Mouse (Mus musculus) lung, embryonic 14.5 days (tissue): ENCODE measurements around the gene Srms. TPM values are rescaled to one million over a fixed set of nuclear protein-coding genes. Genes with fewer than 3 reads are reported as not detected.

Experiments used
- ATAC-seq: fragments of 200-750 bp; cut with Nextera tagmentation; 2 replicates; pipeline ENCODE4 v1.8.0; 2017; ENCODE audit warnings: mild to moderate bottlenecking, moderate TSS enrichment, moderate library complexity; ENCODE audit not compliant: insufficient read depth
- DNase-seq: peaks from one replicate; pipeline ENCODE4 v3.0.0-alpha.2; 2015
- H3K27ac ChIP-seq: fragments of 300-500 bp; sonication (generic); 2 replicates; pipeline ENCODE4 v1.5.1; 2014; ENCODE audit warnings: low read depth, mild to moderate bottlenecking, moderate library complexity
- H3K27me3 ChIP-seq: fragments of 300-500 bp; sonication (generic); 2 replicates; pipeline ENCODE4 v1.6.1; 2014; ENCODE audit warnings: low read length, control low read depth; ENCODE audit not compliant: insufficient read depth
- H3K36me3 ChIP-seq: fragments of 300-500 bp; sonication (generic); 2 replicates; pipeline ENCODE4 v1.6.1; 2014; ENCODE audit warnings: control low read depth; ENCODE audit not compliant: insufficient read depth
- H3K4me1 ChIP-seq: fragments of 300-500 bp; sonication (generic); 2 replicates; pipeline ENCODE4 v1.6.1; 2014; ENCODE audit warnings: antibody characterized with exemption, control low read depth; ENCODE audit not compliant: insufficient read depth
- H3K4me2 ChIP-seq: fragments of 300-500 bp; sonication (generic); 2 replicates; pipeline ENCODE4 v1.6.1; 2014; ENCODE audit warnings: mild to moderate bottlenecking
- H3K4me3 ChIP-seq: fragments of 300-500 bp; sonication (generic); 2 replicates; pipeline ENCODE4 v1.5.1; 2014; ENCODE audit warnings: low read depth, low read length
- H3K9ac ChIP-seq: fragments of 300-500 bp; sonication (generic); 2 replicates; pipeline ENCODE4 v1.6.1; 2014
- H3K9me3 ChIP-seq: fragments of 300-500 bp; sonication (generic); 2 replicates; pipeline ENCODE4 v1.6.1; 2016; ENCODE audit warnings: low read depth, low read length, control low read depth
- CTCF ChIP-seq: IDR thresholded peaks from 2 replicates; pipeline ENCODE4 v1.5.1; 2016; ENCODE audit warnings: antibody characterized with exemption, low read depth
- WGBS: fragments of 180-500 bp; shearing (Covaris S2); extraction: QIAGEN DNeasy Blood & Tissue Kit; methylation state at CpG from one replicate; pipeline ENCODE4 v1.1.7; 2014; 5-methylcytosine and 5-hydroxymethylcytosine counted together
- polyA plus RNA-seq: library from polyadenylated mRNA; unstranded; fragments of >200 nt; fragmentation: Nextera tagmentation; extraction: Ambion mirVana; gene quantifications from 2 replicates; pipeline ENCODE4 v1.2.1, GENCODE M21; 2014

The Srms gene
- polyA plus RNA-seq, 1 experiment from 2014 or later, result 0.22 TPM

DNA sequence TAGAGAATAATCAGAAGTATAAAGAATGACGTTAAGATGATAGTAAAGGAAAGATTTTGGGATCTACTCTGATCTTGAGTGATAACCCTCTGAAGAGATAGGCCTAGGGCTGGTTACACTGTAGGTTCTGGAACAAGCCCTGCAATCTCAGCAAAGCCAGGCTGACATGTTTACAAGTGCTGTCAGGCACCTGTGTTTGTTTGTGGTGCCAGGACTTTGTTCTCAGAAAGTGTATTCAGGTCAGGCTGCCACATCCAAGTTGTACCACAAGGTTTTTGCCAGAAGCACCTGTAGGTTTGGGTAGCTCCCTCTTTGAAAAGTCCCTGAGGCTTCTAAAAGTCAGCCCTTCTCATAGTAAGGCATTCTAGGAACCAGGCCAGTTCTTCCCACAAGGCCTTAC lies 23.7 kb downstream of the Srms start:
- DNase-seq, result no peak
- H3K9me3 ChIP-seq, result no peaks in the 10 kb centered on the region
- ATAC-seq, result no peak
- no peaks in the 10 kb centered on the region for H3K27me3 ChIP-seq
- no peak overlapping the region for H3K27ac ChIP-seq
- peaks cover 10% of the 10 kb centered on the region; the same call in 1 of the 2 replicates for H3K36me3 ChIP-seq
- H3K4me3 ChIP-seq, result no peak overlapping the region
- H3K4me2 ChIP-seq, result no peak overlapping the region
- no peak overlapping the region for H3K9ac ChIP-seq
- WGBS, result 82% methylated on average over 1 of the region's 1 CpGs
- no peak for TF ChIP-seq CTCF
- no peaks in the 10 kb centered on the region for H3K4me1 ChIP-seq

DNA sequence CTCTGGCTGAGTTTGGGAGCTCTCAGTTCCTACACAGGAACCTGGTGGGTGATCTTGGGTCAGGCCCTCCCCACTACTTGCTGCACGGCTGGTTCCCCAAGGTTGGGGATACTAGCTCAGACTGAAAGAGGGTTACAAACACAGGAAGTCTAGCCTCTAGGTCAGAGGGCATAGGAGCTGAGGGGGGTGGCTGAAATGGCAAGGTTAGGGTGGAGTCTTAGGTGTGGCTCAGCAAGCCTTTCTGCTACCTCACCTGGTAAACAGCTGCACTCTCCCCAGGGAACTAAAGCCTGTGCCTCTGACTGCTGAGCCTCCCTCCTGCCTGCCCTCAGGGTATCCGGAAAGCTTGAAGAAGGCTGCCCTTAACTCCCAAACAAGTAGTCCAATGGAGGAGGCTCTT lies 24.3 kb downstream of the Srms start:
- peak overlapping the region; percentile 5; the same call in 1 of the 2 replicates for H3K4me3 ChIP-seq
- H3K9me3 ChIP-seq, result no peaks in the 10 kb centered on the region
- TF ChIP-seq CTCF, result no peak
- H3K36me3 ChIP-seq, result peaks cover 10% of the 10 kb centered on the region; the same call in 1 of the 2 replicates
- peak overlapping the region; percentile 85 for H3K4me2 ChIP-seq
- no peak for ATAC-seq
- H3K4me1 ChIP-seq, result no peaks in the 10 kb centered on the region
- 0 out of 2 replicates have a peak overlapping the region, but pooled peaks have one; percentile 2 for H3K9ac ChIP-seq
- no peak overlapping the region for H3K27ac ChIP-seq
- 35% methylated on average over 2 of the region's 2 CpGs for WGBS
- H3K27me3 ChIP-seq, result no peaks in the 10 kb centered on the region
- no peak for DNase-seq

DNA sequence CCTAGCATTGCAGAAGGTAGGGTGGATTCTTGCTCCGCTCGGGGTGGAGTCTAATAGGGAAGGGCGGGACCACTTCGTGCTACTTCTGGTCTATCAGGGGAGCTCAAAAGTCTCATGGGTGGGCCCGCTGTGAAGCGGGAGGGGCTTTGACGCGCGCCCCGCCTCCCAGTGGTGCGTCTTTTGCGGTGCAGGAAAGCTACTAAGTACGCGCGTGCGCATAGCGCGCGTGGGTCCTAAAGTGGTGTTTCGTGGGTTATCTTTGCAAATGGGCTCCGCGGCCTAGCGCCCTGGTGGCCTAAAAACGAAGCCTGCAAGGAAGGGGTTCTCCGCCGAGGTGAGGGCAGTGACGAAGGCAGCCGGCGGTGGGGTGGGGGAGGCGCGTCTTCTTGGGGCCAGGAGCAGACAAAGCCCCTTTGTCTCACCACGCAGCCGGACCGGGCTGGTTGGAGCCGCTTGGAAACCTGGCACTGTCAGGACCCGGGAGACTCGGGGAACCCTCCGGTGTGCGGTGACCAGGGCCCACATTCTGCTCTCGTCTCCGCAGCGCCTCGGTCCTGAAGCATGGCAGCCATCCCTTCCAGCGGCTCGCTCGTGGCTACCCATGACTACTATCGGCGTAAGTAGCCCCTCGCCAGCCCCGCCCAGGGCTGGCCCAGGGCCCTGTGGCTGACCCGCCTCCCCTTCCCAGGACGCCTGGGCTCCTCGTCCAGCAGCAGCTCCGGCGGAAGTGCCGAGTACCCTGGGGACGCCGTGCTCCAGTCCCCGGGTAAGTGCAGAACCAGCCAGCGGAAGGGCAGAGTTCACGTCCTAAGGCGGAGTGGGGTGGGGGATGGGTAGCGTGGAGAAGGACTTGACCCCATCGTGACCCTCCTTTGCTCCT lies 25.6 kb downstream of the Srms start, which contains the start of gene Ppdpf:
Gene Ppdpf, plus strand, starts transcription at position 127 of the 880 bp plus-strand sequence.
- under 1% methylated on average over 64 of the region's 64 CpGs for WGBS
- peak within 1 kb of the TSS; percentile 85 for H3K4me2 ChIP-seq
- H3K27ac ChIP-seq, result peak within 1 kb of the TSS; percentile 94
- H3K9ac ChIP-seq, result peak within 1 kb of the TSS; percentile 90
- no peaks in the 10 kb centered on the region for H3K27me3 ChIP-seq
- H3K9me3 ChIP-seq, result no peaks in the 10 kb centered on the region
- H3K4me1 ChIP-seq, result no peaks in the 10 kb centered on the region
- DNase-seq, result peak; percentile 97
- peak; percentile 96 for ATAC-seq
- H3K36me3 ChIP-seq, result peaks cover 10% of the 10 kb centered on the region; the same call in 1 of the 2 replicates
- TF ChIP-seq CTCF, result peak; percentile 57
- H3K4me3 ChIP-seq, result peak within 1 kb of the TSS; percentile 75

DNA sequence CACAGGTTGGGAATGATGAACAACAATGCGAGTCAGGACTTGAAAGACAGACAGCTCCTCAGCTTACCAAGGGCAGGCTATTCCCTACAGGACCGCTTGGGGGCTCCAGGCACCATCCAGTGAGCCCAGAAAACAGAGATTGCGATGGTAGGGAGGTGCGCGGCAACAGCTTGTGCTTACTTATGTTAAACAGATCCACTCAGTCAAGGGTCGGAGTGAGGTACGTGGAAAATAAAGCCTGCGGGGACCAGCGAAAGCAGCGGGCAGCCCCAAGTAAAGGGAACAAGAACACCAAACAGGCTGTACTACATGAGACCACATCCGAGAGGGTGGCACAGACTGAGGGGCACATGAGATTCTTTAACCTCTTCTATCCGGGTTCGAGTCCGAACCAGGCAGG lies 26.4 kb downstream of the Srms start:
- Histone ChIP-seq H3K27ac (peak overlapping the region; percentile 94), H3K4me2 (peak overlapping the region; percentile 85), H3K27me3 (no peaks in the 10 kb centered on the region), H3K4me1 (no peaks in the 10 kb centered on the region), H3K4me3 (peak overlapping the region; percentile 75), H3K36me3 (peaks cover 10% of the 10 kb centered on the region; the same call in 1 of the 2 replicates), H3K9ac (peak overlapping the region; percentile 90), H3K9me3 (no peaks in the 10 kb centered on the region)
- TF ChIP-seq CTCF, result peak; percentile 98
- ATAC-seq (peak; percentile 81), DNase-seq (peak; percentile 95)
- WGBS, result under 1% methylated on average over 14 of the region's 14 CpGs

DNA sequence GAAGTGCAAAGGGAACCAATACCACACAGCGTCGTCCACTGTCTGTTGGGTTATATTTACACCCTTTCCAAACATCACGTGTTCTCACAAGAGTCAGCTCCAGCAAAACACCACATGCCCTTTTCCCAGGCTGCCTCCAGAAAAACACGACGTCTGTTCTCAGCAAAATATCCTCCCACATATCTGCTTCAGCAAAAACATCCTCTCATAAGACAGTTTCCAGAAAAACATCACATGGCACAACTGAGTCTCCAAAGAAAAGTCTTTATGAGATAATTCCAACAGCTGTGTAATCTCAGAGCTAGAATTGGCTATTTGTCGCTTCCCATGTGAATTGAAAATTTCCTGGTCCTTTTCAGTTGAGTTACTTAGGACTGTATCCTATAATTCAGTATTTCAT lies 32.1 kb downstream of the Srms start:
- no peaks in the 10 kb centered on the region for H3K27me3 ChIP-seq
- H3K27ac ChIP-seq, result no peak overlapping the region
- no peak overlapping the region for H3K4me2 ChIP-seq
- TF ChIP-seq CTCF, result no peak
- H3K36me3 ChIP-seq, result no peaks in the 10 kb centered on the region
- DNase-seq, result no peak
- H3K9me3 ChIP-seq, result no peaks in the 10 kb centered on the region
- no peak overlapping the region for H3K9ac ChIP-seq
- 78% methylated on average over 6 of the region's 6 CpGs for WGBS
- H3K4me1 ChIP-seq, result no peaks in the 10 kb centered on the region
- H3K4me3 ChIP-seq, result no peak overlapping the region
- ATAC-seq, result no peak

DNA sequence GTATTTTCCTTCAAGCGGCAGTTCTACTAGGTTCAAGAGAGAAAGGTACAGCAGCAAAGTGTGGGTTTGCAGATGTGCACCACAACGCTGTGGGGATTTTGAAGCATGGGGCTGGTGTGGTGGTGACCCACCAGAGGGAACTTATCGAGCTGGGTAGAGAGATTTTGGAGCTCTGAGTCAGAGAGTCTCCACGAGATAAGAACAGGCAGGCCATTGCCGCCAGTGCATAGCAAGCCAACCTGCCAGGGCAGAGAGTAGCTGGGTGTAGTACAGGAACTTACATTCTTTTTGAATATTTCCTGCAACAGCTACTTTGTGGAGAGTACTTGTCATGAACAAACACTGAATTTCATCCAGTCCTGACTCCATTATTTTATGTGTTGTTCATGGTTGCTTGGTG lies 34.5 kb downstream of the Srms start:
- no peaks in the 10 kb centered on the region for H3K4me1 ChIP-seq
- H3K9ac ChIP-seq, result no peak overlapping the region
- no peak overlapping the region for H3K4me2 ChIP-seq
- H3K4me3 ChIP-seq, result no peak overlapping the region
- no peaks in the 10 kb centered on the region for H3K27me3 ChIP-seq
- no peak for DNase-seq
- 70% methylated on average over 5 of the region's 5 CpGs for WGBS
- H3K36me3 ChIP-seq, result no peaks in the 10 kb centered on the region
- TF ChIP-seq CTCF, result no peak
- H3K9me3 ChIP-seq, result no peaks in the 10 kb centered on the region
- no peak overlapping the region for H3K27ac ChIP-seq
- no peak for ATAC-seq

DNA sequence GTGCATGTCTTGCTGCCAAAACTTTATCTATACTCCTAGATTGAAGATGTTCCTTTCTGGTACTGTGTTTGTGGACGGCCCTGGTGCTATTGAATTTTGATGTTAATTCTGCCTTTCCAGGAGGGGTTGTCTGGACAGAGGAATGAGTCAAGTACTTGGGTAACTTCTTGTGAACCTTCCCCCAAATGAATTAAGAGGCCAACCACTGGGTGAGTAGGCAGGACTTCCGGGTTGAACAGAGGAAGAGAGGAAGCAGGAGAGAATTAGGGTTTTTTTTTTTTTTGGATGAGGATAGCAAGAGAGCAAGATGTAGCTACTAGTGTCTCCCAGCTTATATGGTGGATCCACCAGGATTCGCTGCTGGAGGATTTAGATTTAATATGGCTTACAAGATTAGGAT lies 35.0 kb downstream of the Srms start:
- no peaks in the 10 kb centered on the region for H3K36me3 ChIP-seq
- no peak overlapping the region for H3K4me2 ChIP-seq
- no peak overlapping the region for H3K4me3 ChIP-seq
- H3K27ac ChIP-seq, result no peak overlapping the region
- no peak overlapping the region for H3K9ac ChIP-seq
- H3K9me3 ChIP-seq, result no peaks in the 10 kb centered on the region
- H3K27me3 ChIP-seq, result no peaks in the 10 kb centered on the region
- no peak for ATAC-seq
- 71% methylated on average over 3 of the region's 3 CpGs for WGBS
- H3K4me1 ChIP-seq, result no peaks in the 10 kb centered on the region
- no peak for TF ChIP-seq CTCF
- DNase-seq, result no peak
